ENCODE assay signal across 8 mouse cellular contexts in genomic region chr11:77372196-77372904, GRCm38 (mm10).
DNase-seq lines count a peak whose midpoint lies in the region; ATAC-seq lines count a peak whose summit lies in the region.

No protein-coding gene starts in this region.

- no peaks in the 10 kb centered on the region for H3K4me1 ChIP-seq in intestine, embryonic 15.5 days (replicated peaks)

- ATAC-seq in activated CD4-positive, CD25-positive, alpha-beta regulatory T cell, adult 4 months: peak; percentile 30
- ATAC-seq in neutrophil, adult 5-6 weeks (ENCODE audit: extremely low read depth, insufficient number of reproducible peaks, low FRiP score, poor library complexity, severe bottlenecking): peak; percentile 72
- ATAC-seq in intestine, embryonic 15.5 days: no peak

- 57% methylated on average over 8 of the region's 8 CpGs for WGBS in intestine, embryonic 15.5 days

- H3K36me3 ChIP-seq in intestine, embryonic 15.5 days: no peaks in the 10 kb centered on the region

- no peak overlapping the region for H3K4me2 ChIP-seq in intestine, embryonic 15.5 days (replicated peaks)

- DNase-seq in adrenal gland, adult 2 months: peak; percentile 36
- DNase-seq in adrenal gland, postnatal 25 days: no peak
- DNase-seq in heart, adult 11 months: peak; percentile 98
- DNase-seq in liver: peak; percentile 23
- DNase-seq in cerebellum, adult 18-20 months: no peak

- H3K27me3 ChIP-seq in intestine, embryonic 15.5 days (replicated peaks): no peaks in the 10 kb centered on the region

- no peak overlapping the region for H3K27ac ChIP-seq in intestine, embryonic 15.5 days

- H3K9ac ChIP-seq in intestine, embryonic 15.5 days: no peak overlapping the region

- no peaks in the 10 kb centered on the region for H3K9me3 ChIP-seq in intestine, embryonic 15.5 days

- H3K4me3 ChIP-seq in intestine, embryonic 15.5 days (replicated peaks): no peak overlapping the region

Comparison
In these comparisons a context has a peak if more than half of its experiments do, and no peak if none do; other contexts are left out.
1. DNase-seq: peak in adrenal gland, adult 2 months (single experiment), heart, adult 11 months (single experiment) and liver (single experiment); none in adrenal gland, postnatal 25 days (single experiment) and cerebellum, adult 18-20 months (0 of 2).